Mouse (Mus musculus): ENCODE data around the gene Pde1c.

- TF ChIP-seq POLR2A (IDR thresholded peaks at IDR 0.05; ENCODE audit: insufficient read depth, low read depth, low read length), result no peak
- TF ChIP-seq CTCF (IDR thresholded peaks at IDR 0.05; ENCODE audit: insufficient read depth, low read depth, low read length), result no peak
Observed at GRCm38 (mm10) chr6:56480914-56481482, 87.9 kb downstream of the Pde1c start.
